In the genomic region with DNA sequence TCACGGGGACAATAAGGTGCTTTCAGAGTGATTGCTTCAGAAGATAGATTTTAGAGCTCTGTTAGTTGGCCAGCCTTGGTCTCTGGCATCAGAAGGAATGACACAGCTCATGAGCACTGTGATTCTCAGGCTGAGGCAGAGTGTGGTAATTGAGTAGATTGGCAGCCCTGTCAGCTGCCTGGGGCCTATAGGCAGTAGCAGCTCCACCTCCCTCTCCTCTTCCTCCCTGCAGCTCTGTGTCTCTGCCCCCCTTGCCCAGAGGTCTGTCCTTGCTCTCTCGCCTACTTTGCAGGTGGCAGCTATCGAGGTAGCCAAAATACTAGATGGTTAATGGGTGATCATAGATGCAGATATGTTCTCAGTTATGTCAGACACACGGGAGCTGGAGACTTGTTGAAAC, we compare ENCODE assay signal across 33 mouse cellular contexts.
DNase-seq lines count a peak whose midpoint lies in the region; ATAC-seq lines count a peak whose summit lies in the region.
"Had no signal": no experiment of that assay in that cellular context is flagged by ENCODE, and none has a peak within 500 bp of the region (broad histone marks: within the 10 kb centered on the region; RNA-seq: fewer than 3 reads in every experiment).

No protein-coding gene starts in this region.

- peaks cover 16% of the 10 kb centered on the region for H3K4me1 ChIP-seq in heart, embryonic 11.5 days (ENCODE audit: control insufficient read depth, insufficient read depth, low read length)
- H3K4me1 ChIP-seq in megakaryocyte, embryonic 14.5 days, result peaks cover 73% of the 10 kb centered on the region
- H3K4me1 ChIP-seq: forebrain, embryonic 10.5 days; forebrain, embryonic 13.5 days had no signal

- H3K4me3 ChIP-seq in heart, embryonic 11.5 days (ENCODE audit: low read depth, low read length), result no peak overlapping the region
- peak overlapping the region; percentile 51 for H3K4me3 ChIP-seq in megakaryocyte, embryonic 14.5 days (replicated peaks)
- H3K4me3 ChIP-seq: embryonic facial prominence, embryonic 12.5 days; embryonic facial prominence, embryonic 15.5 days; erythroblast, embryonic 14.5 days; forebrain, embryonic 10.5 days; forebrain, embryonic 13.5 days; heart, embryonic 12.5 days; heart, embryonic 15.5 days; hindbrain, embryonic 10.5 days had no signal

- H3K9me3 ChIP-seq in heart, embryonic 11.5 days (replicated peaks; ENCODE audit: control insufficient read depth, low read length), result no peaks in the 10 kb centered on the region; the same call in 1 of the 2 replicates
- H3K9me3 ChIP-seq in megakaryocyte, embryonic 14.5 days, result no peaks in the 10 kb centered on the region
- H3K9me3 ChIP-seq: embryonic facial prominence, embryonic 12.5 days; embryonic facial prominence, embryonic 15.5 days; forebrain, embryonic 10.5 days; forebrain, embryonic 13.5 days; heart, embryonic 15.5 days; hindbrain, embryonic 10.5 days had no signal

- WGBS in heart, embryonic 11.5 days (ENCODE audit: insufficient replicate concordance), result 86% methylated on average over 4 of the region's 4 CpGs

- ATAC-seq in heart, embryonic 11.5 days (replicated peaks; ENCODE audit: insufficient number of reproducible peaks, low FRiP score, low TSS enrichment), result no peak
- ATAC-seq in megakaryocyte, adult 5-6 weeks (ENCODE audit: poor library complexity, severe bottlenecking), result no peak
- ATAC-seq: forebrain, embryonic 13.5 days; forebrain, embryonic 16.5 days; hindbrain, postnatal 0 days; inflammation-experienced regulatory T-cells, adult 6 months; intestine, embryonic 16.5 days; Patski had no signal

- H3K9ac ChIP-seq in heart, embryonic 11.5 days (ENCODE audit: low read depth, low read length), result no peak overlapping the region
- H3K9ac ChIP-seq: embryonic facial prominence, embryonic 12.5 days; embryonic facial prominence, embryonic 15.5 days; forebrain, embryonic 13.5 days; heart, embryonic 12.5 days; heart, embryonic 15.5 days; hindbrain, embryonic 14.5 days had no signal

- H3K36me3 ChIP-seq in heart, embryonic 11.5 days (ENCODE audit: control insufficient read depth, insufficient read depth, low read length), result peaks cover 3% of the 10 kb centered on the region
- peaks cover 87% of the 10 kb centered on the region for H3K36me3 ChIP-seq in megakaryocyte, embryonic 14.5 days (replicated peaks; ENCODE audit: low read length)
- H3K36me3 ChIP-seq: embryonic facial prominence, embryonic 12.5 days; G1E; heart, embryonic 15.5 days had no signal

- DNase-seq in heart, adult 11 months, result peak; percentile 44
- DNase-seq in gonadal fat pad, adult 2 months (ENCODE audit: low read depth), result peak; percentile 75
- no peak for DNase-seq in frontal cortex, postnatal 25 days (ENCODE audit: low spot score in 2 of 2)
- no peak for DNase-seq in left cerebral cortex, adult 8-10 months (ENCODE audit: low spot score in 2 of 2)
- DNase-seq: adrenal gland, postnatal 10 days; adrenal gland, postnatal 36 days; B cell, adult 2 months; cerebellum, adult 18-20 months; cerebellum, adult 9-10 months; cerebellum, postnatal 14 days; gastrocnemius, postnatal 10 days; heart, adult 18-20 months; heart, postnatal 10 days; heart, postnatal 36 days had no signal

- H3K27ac ChIP-seq in heart, embryonic 11.5 days (ENCODE audit: low read depth, low read length), result no peak overlapping the region
- H3K27ac ChIP-seq: embryonic facial prominence, embryonic 12.5 days; embryonic facial prominence, embryonic 15.5 days; forebrain, embryonic 10.5 days; forebrain, embryonic 13.5 days; heart, embryonic 15.5 days; hindbrain, embryonic 10.5 days; hindbrain, embryonic 14.5 days; hindbrain, postnatal 0 days had no signal

- H3K27me3 ChIP-seq in heart, embryonic 11.5 days (ENCODE audit: control insufficient read depth, insufficient read depth, low read length), result no peaks in the 10 kb centered on the region
- H3K27me3 ChIP-seq in megakaryocyte, embryonic 14.5 days (replicated peaks), result no peaks in the 10 kb centered on the region
- H3K27me3 ChIP-seq: CH12.LX; embryonic facial prominence, embryonic 12.5 days; embryonic facial prominence, embryonic 15.5 days; forebrain, embryonic 13.5 days; heart, embryonic 12.5 days; heart, embryonic 15.5 days; Patski had no signal

- H3K4me2 ChIP-seq in heart, embryonic 11.5 days, result no peak overlapping the region
- H3K4me2 ChIP-seq: embryonic facial prominence, embryonic 12.5 days; embryonic facial prominence, embryonic 15.5 days; forebrain, embryonic 13.5 days; heart, embryonic 12.5 days; heart, embryonic 15.5 days; hindbrain, embryonic 14.5 days had no signal

Comparison
In these comparisons a context has a peak if more than half of its experiments do, and no peak if none do; other contexts are left out.
1. DNase-seq: peak in heart, adult 11 months (single experiment) and gonadal fat pad, adult 2 months (single experiment); none in frontal cortex, postnatal 25 days (0 of 2) and left cerebral cortex, adult 8-10 months (0 of 2).